Mouse (Mus musculus): ENCODE results near the gene Rundc1. TPM values are rescaled to one million over a fixed set of nuclear protein-coding genes. Genes with fewer than 3 reads are reported as not detected.
A peak's percentile ranks its signal among the peaks of the same experiment; 100 is the strongest.
"Not testable (repeated sequence)": the region's sequence is repeated elsewhere in the genome, so short reads cannot be mapped to it uniquely, and the experiment has no call there.

The Rundc1 gene
- polyA plus RNA-seq, 1 experiment from 2014 or later, result 17.3 TPM

- H3K27ac ChIP-seq (ENCODE audit: poor library complexity, severe bottlenecking); H3K4me3 ChIP-seq; H3K4me2 ChIP-seq; ATAC-seq (ENCODE audit: insufficient number of reproducible peaks, low FRiP score); H3K27me3 ChIP-seq (replicated peaks); H3K9ac ChIP-seq; H3K9me3 ChIP-seq (replicated peaks): not testable (repeated sequence)
- Histone ChIP-seq H3K36me3 (peaks cover 31% of the 10 kb centered on the region), H3K4me1 (replicated peaks) (peaks cover 41% of the 10 kb centered on the region)
- WGBS, result 87% methylated on average over 8 of the region's 8 CpGs
Measured at GRCm38 (mm10) chr11:101446860-101447259, 22.0 kb downstream of the Rundc1 start.

- Histone ChIP-seq H3K9me3 (replicated peaks) (no peaks in the 10 kb centered on the region), H3K4me1 (replicated peaks) (peaks cover 45% of the 10 kb centered on the region), H3K4me3 (no peak overlapping the region), H3K4me2 (peak overlapping the region; percentile 63), H3K27ac (ENCODE audit: poor library complexity, severe bottlenecking) (peak overlapping the region; percentile 61), H3K27me3 (replicated peaks) (no peaks in the 10 kb centered on the region), H3K36me3 (peaks cover 31% of the 10 kb centered on the region), H3K9ac (peak overlapping the region; percentile 57; the same call in 1 of the 2 replicates)
- ATAC-seq (ENCODE audit: insufficient number of reproducible peaks, low FRiP score), result no peak
- WGBS, result 81% methylated on average over 5 of the region's 5 CpGs
Measured at GRCm38 (mm10) chr11:101447786-101448185, 22.9 kb downstream of the Rundc1 start.

GRCm38 (mm10) chr11:101448274-101448746 lies 23.4 kb downstream of the Rundc1 start, which contains the start of gene Ifi35:
Gene Ifi35, plus strand, starts transcription at chr11:101448407.
- Histone ChIP-seq H3K27me3 (replicated peaks) (no peaks in the 10 kb centered on the region), H3K9me3 (replicated peaks) (no peaks in the 10 kb centered on the region), H3K4me2 (peak within 1 kb of the TSS; percentile 63), H3K36me3 (peaks cover 28% of the 10 kb centered on the region), H3K9ac (peak within 1 kb of the TSS; percentile 57), H3K27ac (ENCODE audit: poor library complexity, severe bottlenecking) (peak within 1 kb of the TSS; percentile 61), H3K4me3 (peak within 1 kb of the TSS; percentile 54), H3K4me1 (replicated peaks) (peaks cover 40% of the 10 kb centered on the region)
- WGBS, result 15% methylated on average over 10 of the region's 10 CpGs
- ATAC-seq (ENCODE audit: insufficient number of reproducible peaks, low FRiP score), result peak; percentile 79

GRCm38 (mm10) chr11:101448899-101449298 lies 24.0 kb downstream of the Rundc1 start:
- Histone ChIP-seq H3K9me3 (replicated peaks) (no peaks in the 10 kb centered on the region), H3K4me3 (peak overlapping the region; percentile 54), H3K4me1 (replicated peaks) (peaks cover 34% of the 10 kb centered on the region), H3K27ac (ENCODE audit: poor library complexity, severe bottlenecking) (no peak overlapping the region), H3K36me3 (peaks cover 22% of the 10 kb centered on the region), H3K9ac (peak overlapping the region; percentile 57; the same call in 1 of the 2 replicates), H3K4me2 (peak overlapping the region; percentile 63), H3K27me3 (replicated peaks) (no peaks in the 10 kb centered on the region)
- 72% methylated on average over 4 of the region's 4 CpGs for WGBS
- ATAC-seq (ENCODE audit: insufficient number of reproducible peaks, low FRiP score), result no peak

- not testable (repeated sequence) for H3K27ac ChIP-seq (ENCODE audit: poor library complexity, severe bottlenecking); H3K9me3 ChIP-seq (replicated peaks); H3K4me3 ChIP-seq; ATAC-seq (ENCODE audit: insufficient number of reproducible peaks, low FRiP score); H3K27me3 ChIP-seq (replicated peaks); H3K4me2 ChIP-seq; H3K9ac ChIP-seq
- Histone ChIP-seq H3K4me1 (replicated peaks) (peaks cover 30% of the 10 kb centered on the region), H3K36me3 (peaks cover 15% of the 10 kb centered on the region)
- WGBS, result 82% methylated on average over 4 of the region's 4 CpGs
Measured at GRCm38 (mm10) chr11:101449596-101449995, 24.7 kb downstream of the Rundc1 start.

GRCm38 (mm10) chr11:101450394-101450793 lies 25.5 kb downstream of the Rundc1 start:
- Histone ChIP-seq H3K27ac (ENCODE audit: poor library complexity, severe bottlenecking) (no peak overlapping the region), H3K4me2 (no peak overlapping the region), H3K9ac (no peak overlapping the region), H3K36me3 (peaks cover 9% of the 10 kb centered on the region), H3K27me3 (replicated peaks) (no peaks in the 10 kb centered on the region), H3K9me3 (replicated peaks) (no peaks in the 10 kb centered on the region), H3K4me1 (replicated peaks) (peaks cover 26% of the 10 kb centered on the region), H3K4me3 (no peak overlapping the region)
- 75% methylated on average over 3 of the region's 3 CpGs for WGBS
- ATAC-seq (ENCODE audit: insufficient number of reproducible peaks, low FRiP score), result no peak

- Histone ChIP-seq H3K27me3 (replicated peaks) (no peaks in the 10 kb centered on the region), H3K4me3 (no peak overlapping the region), H3K4me1 (replicated peaks) (peaks cover 26% of the 10 kb centered on the region), H3K9ac (no peak overlapping the region), H3K9me3 (replicated peaks) (no peaks in the 10 kb centered on the region), H3K4me2 (no peak overlapping the region), H3K27ac (ENCODE audit: poor library complexity, severe bottlenecking) (no peak overlapping the region), H3K36me3 (peaks cover 5% of the 10 kb centered on the region; the same call in 1 of the 2 replicates)
- 93% methylated on average over 10 of the region's 10 CpGs for WGBS
- no peak for ATAC-seq (ENCODE audit: insufficient number of reproducible peaks, low FRiP score)
Measured at GRCm38 (mm10) chr11:101451536-101451935, 26.7 kb downstream of the Rundc1 start.

GRCm38 (mm10) chr11:101452093-101452774 lies 27.3 kb downstream of the Rundc1 start:
- WGBS, result 56% methylated on average over 10 of the region's 10 CpGs
- Histone ChIP-seq H3K9ac (no peak overlapping the region), H3K4me1 (replicated peaks) (peaks cover 26% of the 10 kb centered on the region), H3K4me2 (no peak overlapping the region), H3K27me3 (replicated peaks) (no peaks in the 10 kb centered on the region), H3K27ac (ENCODE audit: poor library complexity, severe bottlenecking) (no peak overlapping the region), H3K36me3 (peaks cover 12% of the 10 kb centered on the region), H3K9me3 (replicated peaks) (no peaks in the 10 kb centered on the region), H3K4me3 (no peak overlapping the region)
- ATAC-seq (ENCODE audit: insufficient number of reproducible peaks, low FRiP score), result no peak

- Histone ChIP-seq H3K4me1 (replicated peaks) (peaks cover 13% of the 10 kb centered on the region), H3K4me2 (no peak overlapping the region), H3K9ac (no peak overlapping the region), H3K27me3 (replicated peaks) (no peaks in the 10 kb centered on the region), H3K4me3 (no peak overlapping the region), H3K9me3 (replicated peaks) (no peaks in the 10 kb centered on the region), H3K36me3 (peaks cover 36% of the 10 kb centered on the region), H3K27ac (ENCODE audit: poor library complexity, severe bottlenecking) (no peak overlapping the region)
- ATAC-seq (ENCODE audit: insufficient number of reproducible peaks, low FRiP score), result no peak
- 64% methylated on average over 6 of the region's 6 CpGs for WGBS
Measured at GRCm38 (mm10) chr11:101454702-101455101, 29.8 kb downstream of the Rundc1 start.

- Histone ChIP-seq H3K4me1 (replicated peaks) (peaks cover 19% of the 10 kb centered on the region), H3K9ac (no peak overlapping the region), H3K27me3 (replicated peaks) (no peaks in the 10 kb centered on the region), H3K4me3 (no peak overlapping the region), H3K36me3 (peaks cover 45% of the 10 kb centered on the region), H3K4me2 (no peak overlapping the region), H3K9me3 (replicated peaks) (no peaks in the 10 kb centered on the region), H3K27ac (ENCODE audit: poor library complexity, severe bottlenecking) (no peak overlapping the region)
- ATAC-seq (ENCODE audit: insufficient number of reproducible peaks, low FRiP score), result no peak
- WGBS, result 91% methylated on average over 7 of the region's 7 CpGs
Measured at GRCm38 (mm10) chr11:101455627-101456026, 30.7 kb downstream of the Rundc1 start.

- Histone ChIP-seq H3K36me3 (peaks cover 64% of the 10 kb centered on the region), H3K9ac (no peak overlapping the region), H3K27ac (ENCODE audit: poor library complexity, severe bottlenecking) (no peak overlapping the region), H3K4me1 (replicated peaks) (peaks cover 16% of the 10 kb centered on the region), H3K9me3 (replicated peaks) (no peaks in the 10 kb centered on the region), H3K27me3 (replicated peaks) (no peaks in the 10 kb centered on the region), H3K4me3 (no peak overlapping the region), H3K4me2 (no peak overlapping the region)
- ATAC-seq (ENCODE audit: insufficient number of reproducible peaks, low FRiP score), result no peak
- 87% methylated on average over 9 of the region's 9 CpGs for WGBS
Measured at GRCm38 (mm10) chr11:101457631-101458030, 32.7 kb downstream of the Rundc1 start.
